Comparison of ENCODE assay signal across 10 mouse cellular contexts in the genomic region with DNA sequence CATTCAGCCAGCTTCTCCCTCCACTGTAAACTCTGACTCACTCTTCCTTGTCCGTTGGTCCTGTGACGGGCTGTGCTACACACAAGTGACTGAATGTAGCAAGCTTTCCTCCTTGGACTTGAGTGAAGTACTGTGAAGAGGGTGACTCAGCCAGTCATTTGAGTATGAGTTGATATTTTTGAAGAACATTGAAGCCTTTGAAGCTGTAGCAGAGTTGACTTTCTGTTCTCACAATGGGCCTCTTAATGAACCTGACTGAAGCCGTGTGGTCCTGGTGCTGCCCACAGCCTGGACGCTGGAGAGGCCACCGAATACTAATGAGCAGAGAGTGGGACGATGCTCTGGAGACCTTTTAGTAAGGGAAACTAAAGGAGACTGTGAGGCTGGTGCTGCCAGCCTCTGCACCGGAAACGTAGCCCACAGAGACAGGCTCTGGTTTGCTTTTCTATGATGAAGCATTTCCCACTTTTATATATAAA.
DNase-seq lines count a peak whose midpoint lies in the region; ATAC-seq and TF ChIP-seq lines count a peak whose summit lies in the region.
"Had no signal": no experiment of that assay in that cellular context is flagged by ENCODE, and none has a peak within 500 bp of the region (broad histone marks: within the 10 kb centered on the region; RNA-seq: fewer than 3 reads in every experiment).

No protein-coding gene starts in this region.

- H3K9me3 ChIP-seq in lung, postnatal 0 days (ENCODE audit: low read length), result no peaks in the 10 kb centered on the region
- H3K9me3 ChIP-seq: heart, embryonic 12.5 days had no signal

- peaks cover 34% of the 10 kb centered on the region for H3K36me3 ChIP-seq in thymus, adult 2 months (ENCODE audit: control insufficient read depth, insufficient read depth, low read length)
- peaks cover 12% of the 10 kb centered on the region for H3K36me3 ChIP-seq in lung, postnatal 0 days (ENCODE audit: insufficient read depth, low read length)

- WGBS in thymus, adult 2 months, result 21% methylated on average over 8 of the region's 8 CpGs
- 61% methylated on average over 8 of the region's 8 CpGs for WGBS in lung, postnatal 0 days

- no peak overlapping the region for H3K9ac ChIP-seq in lung, postnatal 0 days (replicated peaks; ENCODE audit: low read depth)
- H3K9ac ChIP-seq: heart, embryonic 12.5 days had no signal

- TF ChIP-seq POLR2A in thymus, adult 2 months (IDR thresholded peaks at IDR 0.05; ENCODE audit: control insufficient read depth, extremely low read depth, insufficient read depth, low read length, poor library complexity), result no peak

- TF ChIP-seq EP300 in lung, postnatal 0 days (IDR thresholded peaks at IDR 0.05), result peak; percentile 98

- H3K4me1 ChIP-seq in thymus, adult 2 months (replicated peaks; ENCODE audit: control insufficient read depth, insufficient read depth, low read length), result peaks cover 13% of the 10 kb centered on the region
- no peaks in the 10 kb centered on the region for H3K4me1 ChIP-seq in lung, postnatal 0 days (ENCODE audit: insufficient read depth, low read depth, low read length)

- no peak for TF ChIP-seq CTCF in thymus, adult 2 months (IDR thresholded peaks at IDR 0.05; ENCODE audit: borderline replicate concordance, control insufficient read depth, extremely low read depth, insufficient read depth, low read length, poor library complexity)
- no peak for TF ChIP-seq CTCF in lung, postnatal 0 days (IDR thresholded peaks at IDR 0.05)

- no peak overlapping the region for H3K4me2 ChIP-seq in lung, postnatal 0 days (replicated peaks; ENCODE audit: low read depth, low read length)
- H3K4me2 ChIP-seq: heart, embryonic 12.5 days had no signal

- H3K4me3 ChIP-seq in thymus, adult 2 months (ENCODE audit: control insufficient read depth, insufficient read depth, low read length), result no peak overlapping the region
- H3K4me3 ChIP-seq in lung, postnatal 0 days (ENCODE audit: low read depth, low read length), result no peak overlapping the region
- H3K4me3 ChIP-seq: heart, embryonic 12.5 days had no signal

- ATAC-seq in lung, postnatal 0 days, result peak; percentile 99
- no peak for ATAC-seq in erythroid progenitor cell, adult 5-6 weeks (replicated peaks; ENCODE audit: low FRiP score, poor library complexity, severe bottlenecking)

- H3K27ac ChIP-seq in thymus, adult 2 months (ENCODE audit: control insufficient read depth, insufficient read depth, low read length), result peak overlapping the region; percentile 92
- peak overlapping the region; percentile 88 for H3K27ac ChIP-seq in lung, postnatal 0 days (ENCODE audit: low read length)
- H3K27ac ChIP-seq: kidney, postnatal 0 days had no signal

- peak; percentile 25 to 55 for DNase-seq in frontal cortex, adult 2 months (ENCODE audit: extremely low spot score in 1 of 2, low spot score in 1 of 2)
- DNase-seq in frontal cortex, postnatal 25 days (ENCODE audit: low spot score in 2 of 2), result no peak
- no peak for DNase-seq in thymus, adult 2 months
- DNase-seq in thymus, postnatal 36 days, result no peak
- DNase-seq in lung, postnatal 0 days (ENCODE audit: low spot score), result peak; percentile 95
- no peak for DNase-seq in retina, postnatal 1 day
- DNase-seq in spleen, adult 12 weeks (ENCODE audit: low spot score), result no peak

- H3K27me3 ChIP-seq in thymus, adult 2 months (ENCODE audit: control insufficient read depth, insufficient read depth, low read length), result no peaks in the 10 kb centered on the region
- no peaks in the 10 kb centered on the region for H3K27me3 ChIP-seq in lung, postnatal 0 days (replicated peaks; ENCODE audit: insufficient read depth, low read length)
- H3K27me3 ChIP-seq: heart, embryonic 12.5 days had no signal

Comparison
In these comparisons a context has a peak if more than half of its experiments do, and no peak if none do; other contexts are left out.
1. DNase-seq: peak in frontal cortex, adult 2 months (2 of 2) and lung, postnatal 0 days (single experiment); none in frontal cortex, postnatal 25 days (0 of 2), thymus, adult 2 months (single experiment), thymus, postnatal 36 days (0 of 2), retina, postnatal 1 day (single experiment) and spleen, adult 12 weeks (single experiment).